Mouse (Mus musculus) ZHBTc4 (cell line): ENCODE measurements around the gene Serpina1b.
"Not testable (repeated sequence)": the region's sequence is repeated elsewhere in the genome, so short reads cannot be mapped to it uniquely, and the experiment has no call there.

Source experiments
- DNase-seq: peaks from one replicate; pipeline ENCODE4 v3.0.0-alpha.2; 2011; ENCODE audit warnings: low read depth, low spot score

The Serpina1b gene

DNA sequence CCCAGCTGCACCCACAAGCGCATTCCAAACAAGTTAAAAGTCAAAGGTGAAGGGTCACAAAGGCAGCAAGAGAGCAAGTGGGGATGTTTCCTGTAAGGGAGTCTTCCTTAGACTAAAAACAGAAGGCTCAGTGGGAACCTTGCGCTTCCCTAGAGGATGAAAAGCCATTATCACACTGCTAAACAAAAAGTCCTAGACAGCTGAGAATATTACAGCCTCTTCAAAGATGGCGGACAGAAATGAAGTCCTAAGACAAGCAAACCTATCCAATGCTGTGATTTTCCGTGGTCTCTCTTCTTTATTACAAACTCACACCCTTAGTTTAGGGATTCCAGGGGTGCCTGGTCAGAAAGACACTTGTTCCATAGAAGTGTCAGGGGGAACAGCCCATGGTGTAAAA is at the start of gene Serpina1b:
TSS of gene Serpina1b (minus strand) at position 101 of the 400 bp plus-strand sequence.
- DNase-seq, result not testable (repeated sequence)

DNA sequence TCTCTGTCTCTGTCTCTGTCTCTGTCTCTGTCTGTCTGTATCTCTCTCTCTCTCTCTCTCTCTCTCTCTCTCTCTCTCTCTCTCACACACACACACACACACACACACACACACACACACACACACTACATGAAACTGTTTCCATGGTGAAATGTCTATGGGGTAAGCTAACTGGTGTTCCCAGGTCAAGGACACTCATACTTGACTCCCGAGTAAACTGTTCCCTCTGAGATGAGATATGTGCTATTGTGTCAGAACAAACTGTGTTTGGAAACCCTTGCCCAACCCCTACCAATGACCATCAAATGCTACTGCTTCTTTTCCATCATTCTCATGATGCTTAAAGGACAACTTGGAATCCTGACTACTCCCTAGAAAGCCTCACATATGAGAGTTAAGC is 36.7 kb upstream of the Serpina1b start:
- DNase-seq, result not testable (repeated sequence)

DNA sequence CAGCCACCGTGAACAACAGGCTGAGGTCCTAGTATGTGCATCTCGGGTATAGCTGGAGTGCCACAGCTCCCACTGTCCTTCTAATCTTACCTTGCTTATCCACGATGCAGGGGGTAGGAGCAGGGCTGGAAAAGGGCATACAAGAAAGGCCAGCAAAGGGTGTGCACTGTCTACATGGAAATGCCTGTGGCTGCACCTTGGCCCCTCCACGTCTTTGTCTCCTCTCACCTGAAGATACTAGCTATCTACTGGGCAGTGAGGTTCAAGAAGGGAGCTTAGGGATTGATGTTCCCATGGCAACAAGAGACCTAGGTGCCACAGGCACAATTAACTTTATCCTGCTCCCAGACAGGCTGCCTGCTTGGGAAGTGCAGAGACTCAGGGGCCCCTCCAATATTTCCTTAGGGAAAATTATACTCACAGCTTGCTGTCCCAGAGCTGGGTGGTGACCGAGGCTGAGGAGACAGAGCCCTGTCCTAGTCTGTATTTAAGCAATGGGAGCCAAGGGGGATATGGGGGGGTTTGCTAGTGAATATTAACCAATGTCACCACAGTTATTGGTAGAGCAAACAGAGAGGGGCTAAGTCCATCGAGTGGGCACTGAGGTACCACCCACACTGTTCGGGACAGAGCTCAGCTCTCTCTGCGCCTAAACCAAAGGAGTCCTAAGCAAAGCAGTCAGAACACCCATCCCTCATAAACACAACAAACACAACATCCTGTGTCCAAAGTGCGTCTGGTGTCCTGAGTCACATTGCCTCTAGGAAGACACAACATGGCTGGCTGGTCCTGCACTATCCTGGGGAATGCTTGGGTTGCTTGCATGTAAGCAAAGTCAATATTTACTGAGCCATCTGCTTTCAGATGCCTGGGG is 33.2 kb upstream of the Serpina1b start, which contains the start of gene Serpina1a:
TSS of gene Serpina1a (minus strand) at position 462 of the 874 bp plus-strand sequence.
- not testable (repeated sequence) for DNase-seq

DNA sequence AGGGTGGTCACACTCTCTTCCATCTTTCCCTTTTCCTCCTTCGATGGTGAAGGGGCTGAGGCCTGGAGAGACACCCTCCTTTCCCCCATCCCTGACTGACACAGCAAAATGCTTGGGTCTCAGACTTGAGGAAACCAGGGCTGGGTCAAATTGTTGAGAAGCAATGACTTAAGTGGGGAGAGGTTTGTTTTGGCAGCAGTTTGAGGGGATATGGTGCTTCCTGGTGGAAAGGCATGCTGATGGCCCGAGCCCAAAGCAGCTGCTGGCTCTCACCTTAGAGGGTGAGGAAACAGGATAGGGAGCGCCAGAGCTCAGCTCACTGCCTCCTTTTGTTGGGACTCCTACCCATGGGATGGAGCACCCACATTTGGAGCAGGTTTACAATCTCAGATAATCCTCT is 30.8 kb upstream of the Serpina1b start:
- DNase-seq, result no peak

DNA sequence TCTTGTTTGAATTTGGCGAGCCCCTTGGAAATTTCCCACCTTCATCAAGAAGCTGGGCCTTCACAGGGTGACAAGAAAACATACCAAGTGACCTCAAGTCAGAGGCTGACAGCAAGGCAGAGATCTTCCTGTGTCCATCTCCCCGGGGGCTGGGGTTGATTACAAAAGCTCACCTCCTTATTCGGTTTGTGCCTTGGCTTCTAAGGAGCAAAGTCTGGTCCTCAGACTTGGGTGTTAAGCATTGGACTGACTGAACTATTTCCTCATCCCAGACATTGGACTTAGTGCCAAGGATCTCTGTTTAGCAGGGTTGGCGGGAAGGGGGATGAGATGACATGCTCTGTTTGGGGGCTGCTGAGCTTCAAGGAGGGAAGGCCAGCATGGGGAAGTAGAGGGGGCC is 30.4 kb upstream of the Serpina1b start:
- DNase-seq, result not testable (repeated sequence)

DNA sequence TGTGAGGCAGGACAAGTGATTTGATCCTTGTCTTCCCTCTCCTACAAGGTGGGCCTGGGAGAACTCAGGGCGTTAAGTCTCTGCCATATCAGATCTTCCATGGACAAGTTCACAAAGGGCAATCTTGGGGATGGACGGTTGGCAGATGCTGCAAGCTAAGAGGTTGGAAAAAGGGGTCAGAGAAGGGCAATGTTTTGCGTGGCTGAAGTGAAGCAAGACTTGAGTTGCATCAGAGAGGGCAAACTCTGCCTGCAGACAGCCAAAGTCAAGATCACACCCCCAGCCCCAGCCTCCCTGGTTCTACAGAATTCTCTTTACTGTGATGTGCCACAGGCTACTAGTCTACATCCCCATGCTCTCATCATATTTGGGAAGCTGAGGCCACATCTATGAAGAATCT is 29.4 kb upstream of the Serpina1b start:
- DNase-seq, result not testable (repeated sequence)

DNA sequence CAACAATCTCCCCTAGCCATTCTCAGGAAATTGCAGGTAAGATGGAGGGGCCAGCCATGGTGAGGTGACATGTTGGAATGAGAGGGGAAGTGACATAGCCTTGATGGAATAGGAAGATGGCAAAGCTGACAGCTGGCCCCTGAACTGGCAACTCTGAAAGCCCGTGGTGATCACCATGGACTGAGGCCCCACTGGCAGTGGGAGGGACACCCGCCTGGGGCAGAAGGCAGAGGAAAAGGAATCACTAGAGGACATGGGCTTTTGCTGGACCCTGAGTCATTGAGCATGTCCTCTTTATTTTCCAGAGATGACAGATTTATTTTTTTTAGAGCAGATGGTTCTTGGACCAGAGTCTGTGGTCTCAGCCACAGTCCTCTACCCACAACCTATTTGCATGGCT is 22.9 kb upstream of the Serpina1b start:
- not testable (repeated sequence) for DNase-seq

DNA sequence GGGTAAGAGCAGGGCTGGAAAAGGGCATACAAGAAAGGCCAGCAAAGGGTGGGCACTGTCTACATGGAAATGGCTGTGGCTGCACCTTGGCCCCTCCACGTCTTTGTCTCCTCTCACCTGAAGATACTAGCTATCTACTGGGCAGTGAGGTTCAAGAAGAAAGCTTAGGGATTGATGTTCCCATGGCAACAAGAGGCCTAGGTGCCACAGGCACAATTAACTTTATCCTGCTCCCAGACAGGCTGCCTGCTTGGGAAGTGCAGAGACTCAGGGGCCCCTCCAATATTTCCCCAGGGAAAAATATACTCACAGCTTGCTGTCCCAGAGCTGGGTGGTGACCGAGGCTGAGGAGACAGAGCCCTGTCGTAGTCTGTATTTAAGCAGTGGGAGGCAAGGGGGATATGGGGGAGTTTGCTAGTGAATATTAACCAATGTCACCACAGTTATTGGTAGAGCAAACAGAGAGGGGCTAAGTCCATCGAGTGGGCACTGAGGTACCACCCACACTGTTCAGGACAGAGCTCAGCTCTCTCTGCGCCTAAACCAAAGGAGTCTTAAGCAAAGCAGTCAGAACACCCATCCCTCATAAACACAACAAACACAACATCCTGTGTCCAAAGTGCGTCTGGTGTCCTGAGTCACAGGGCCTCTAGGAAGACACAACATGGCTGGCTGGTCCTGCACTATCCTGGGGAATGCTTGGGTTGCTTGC is 2.4 kb downstream of the Serpina1b start:
- DNase-seq, result not testable (repeated sequence)

DNA sequence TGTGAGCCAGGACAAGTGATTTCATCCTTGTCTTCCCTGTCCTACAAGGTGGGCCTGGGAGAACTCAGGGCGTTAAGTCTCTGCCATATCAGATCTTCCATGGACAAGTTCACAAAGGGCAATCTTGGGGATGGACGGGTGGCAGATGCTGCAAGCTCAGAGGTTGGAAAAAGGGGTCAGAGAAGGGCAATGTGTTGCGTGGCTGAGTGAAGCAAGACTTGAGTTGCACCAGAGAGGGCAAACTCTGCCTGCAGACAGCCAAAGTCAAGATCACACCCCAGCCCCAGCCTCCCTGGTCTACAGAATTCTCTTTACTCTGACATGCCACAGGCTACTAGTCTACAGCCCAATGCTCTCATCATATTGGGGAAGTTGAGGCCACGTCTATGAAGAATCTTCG is 6.3 kb downstream of the Serpina1b start:
- DNase-seq, result not testable (repeated sequence)

DNA sequence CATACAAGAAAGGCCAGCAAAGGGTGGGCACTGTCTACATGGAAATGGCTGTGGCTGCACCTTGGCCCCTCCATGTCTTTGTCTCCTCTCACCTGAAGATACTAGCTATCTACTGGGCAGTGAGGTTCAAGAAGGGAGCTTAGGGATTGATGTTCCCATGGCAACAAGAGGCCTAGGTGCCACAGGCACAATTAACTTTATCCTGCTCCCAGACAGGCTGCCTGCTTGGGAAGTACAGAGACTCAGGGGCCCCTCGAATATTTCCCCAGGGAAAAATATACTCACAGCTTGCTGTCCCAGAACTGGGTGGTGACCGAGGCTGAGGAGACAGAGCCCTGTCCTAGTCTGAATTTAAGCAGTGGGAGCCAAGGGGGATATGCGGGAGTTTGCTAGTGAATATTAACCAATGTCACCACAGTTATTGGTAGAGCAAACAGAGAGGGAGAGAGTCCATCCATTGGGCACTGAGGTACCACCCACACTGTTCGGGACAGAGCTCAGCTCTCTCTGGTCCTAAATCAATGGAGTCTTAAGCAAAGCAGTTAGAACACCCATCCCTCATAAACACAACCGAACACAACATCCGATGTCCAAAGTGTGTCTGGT is 56.8 kb downstream of the Serpina1b start, which contains the start of gene Serpina1d:
TSS of gene Serpina1d (minus strand) at position 347 of the 606 bp plus-strand sequence.
- not testable (repeated sequence) for DNase-seq

DNA sequence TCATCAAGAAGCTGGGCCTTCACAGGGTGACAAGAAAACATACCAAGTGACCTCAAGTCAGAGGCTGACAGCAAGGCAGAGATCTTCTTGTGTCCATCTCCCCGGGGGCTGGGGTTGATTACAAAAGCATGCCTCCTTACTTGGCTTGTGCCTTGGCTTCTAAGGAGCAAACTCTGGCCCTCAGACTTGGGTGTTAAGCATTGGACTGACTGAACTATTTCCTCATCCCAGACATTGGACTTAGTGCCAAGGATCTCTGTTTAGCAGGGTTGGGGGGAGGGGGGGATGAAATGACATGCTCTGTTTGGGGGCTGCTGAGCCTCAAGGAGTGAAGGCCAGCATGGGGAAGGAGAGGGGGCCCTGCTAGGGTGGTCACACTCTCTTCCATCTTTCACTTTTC is 59.6 kb downstream of the Serpina1b start:
- not testable (repeated sequence) for DNase-seq

DNA sequence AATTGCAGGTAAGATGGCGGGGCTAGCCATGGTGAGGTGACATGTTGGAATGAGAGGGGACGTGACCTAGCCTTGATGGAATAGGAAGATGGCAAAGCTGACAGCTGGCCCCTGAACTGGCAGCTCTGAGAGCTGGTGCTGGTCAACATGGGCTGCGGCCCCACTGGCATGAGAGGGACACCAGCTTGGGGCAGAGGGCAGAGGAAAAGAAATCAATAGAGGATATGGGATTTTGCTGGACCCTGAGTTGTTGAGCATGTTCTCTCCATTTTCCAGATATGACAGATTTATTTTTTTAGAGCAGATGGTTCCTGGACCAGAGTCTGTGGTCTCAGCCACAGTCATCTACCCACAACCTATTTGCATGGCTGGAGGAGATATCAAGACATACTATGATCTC is 67.1 kb downstream of the Serpina1b start:
- not testable (repeated sequence) for DNase-seq

DNA sequence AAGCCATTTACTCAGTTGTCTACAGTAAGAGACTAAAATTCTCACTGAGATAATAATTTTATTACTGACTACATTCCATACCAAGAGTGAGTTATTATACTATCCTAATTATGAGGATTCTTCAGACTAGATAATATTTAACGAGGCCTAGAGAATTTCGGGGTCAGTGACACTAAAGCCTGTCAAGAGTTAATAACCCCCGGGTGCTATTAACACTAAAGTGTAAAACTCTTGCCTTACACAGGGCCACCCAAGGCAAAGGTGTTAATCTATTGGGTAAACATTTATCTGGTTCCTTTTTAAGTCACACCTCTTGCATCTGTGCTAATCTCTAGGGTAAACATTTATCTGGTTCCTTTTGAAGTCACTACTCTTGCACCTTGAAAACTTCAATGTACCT is 69.9 kb downstream of the Serpina1b start:
- not testable (repeated sequence) for DNase-seq

DNA sequence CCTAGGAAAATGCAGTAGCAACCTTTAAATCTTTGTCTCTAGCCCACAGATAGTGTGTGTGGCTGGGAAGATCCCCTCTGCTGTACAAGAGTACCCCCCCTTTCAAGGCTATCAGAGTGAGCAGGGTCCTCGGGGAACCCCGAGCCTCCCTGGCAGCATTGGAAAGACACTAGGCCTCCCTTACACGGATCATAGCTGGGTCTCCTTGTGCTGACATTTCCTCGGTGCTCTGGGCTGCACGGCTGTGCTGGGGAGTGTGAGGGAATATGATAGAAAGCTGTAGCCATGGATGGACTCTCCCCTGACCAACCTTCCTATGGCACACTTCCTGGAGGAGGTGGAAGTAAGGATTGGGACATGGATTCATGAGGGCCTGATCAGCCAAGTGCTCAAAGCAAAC is 84.2 kb downstream of the Serpina1b start:
- DNase-seq, result not testable (repeated sequence)

DNA sequence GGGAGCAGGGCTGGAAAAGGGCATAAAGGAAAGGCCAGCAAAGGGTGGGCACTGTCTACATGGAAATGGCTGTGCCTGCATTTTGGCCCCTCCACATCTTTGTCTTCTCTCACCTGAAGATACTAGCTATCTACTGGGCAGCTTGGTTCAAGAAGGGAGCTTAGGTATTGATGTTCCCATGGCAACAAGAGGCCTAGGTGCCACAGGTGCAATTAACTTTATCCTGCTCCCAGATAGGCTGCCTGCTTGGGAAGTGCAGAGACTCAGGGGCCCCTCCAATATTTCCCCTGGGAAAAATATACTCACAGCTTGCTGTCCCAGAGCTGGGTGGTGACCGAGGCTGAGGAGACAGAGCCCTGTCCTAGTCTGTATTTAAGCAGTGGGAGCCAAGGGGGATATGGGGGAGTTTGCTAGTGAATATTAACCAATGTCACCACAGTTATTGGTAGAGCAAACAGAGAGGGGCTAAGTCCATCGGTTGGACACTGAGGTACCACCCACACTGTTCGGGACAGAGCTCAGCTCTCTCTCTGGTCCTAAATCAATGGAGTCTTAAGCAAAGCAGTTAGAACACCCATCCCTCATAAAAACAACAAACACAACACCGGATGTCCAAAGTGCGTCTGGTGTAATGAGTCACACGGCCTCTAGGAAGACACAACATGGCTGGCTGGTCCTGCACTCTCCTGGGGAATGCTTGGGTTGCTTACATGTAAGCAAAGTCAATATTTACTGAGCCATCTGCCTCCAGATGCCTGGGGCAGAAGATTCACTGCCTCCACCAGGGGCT is 92.2 kb downstream of the Serpina1b start:
- not testable (repeated sequence) for DNase-seq

DNA sequence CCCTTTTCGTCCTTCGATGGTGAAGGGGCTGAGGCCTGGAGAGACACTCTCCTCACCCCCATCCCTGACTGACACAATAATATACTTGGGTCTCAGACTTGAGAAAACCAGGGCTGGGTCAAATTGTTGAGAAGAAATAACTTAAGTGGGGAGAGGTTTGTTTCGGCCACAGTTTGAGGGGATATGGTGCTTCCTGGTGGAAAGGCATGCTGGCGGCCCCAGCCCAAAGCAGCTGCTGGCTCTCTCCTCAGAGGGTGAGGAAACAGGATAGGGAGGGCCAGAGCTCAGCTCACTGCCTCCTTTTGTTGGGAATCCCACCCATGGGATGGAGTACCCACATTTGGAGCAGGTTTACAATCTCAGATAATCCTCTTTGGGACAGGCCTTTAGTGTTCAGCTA is 94.6 kb downstream of the Serpina1b start:
- DNase-seq, result not testable (repeated sequence)

DNA sequence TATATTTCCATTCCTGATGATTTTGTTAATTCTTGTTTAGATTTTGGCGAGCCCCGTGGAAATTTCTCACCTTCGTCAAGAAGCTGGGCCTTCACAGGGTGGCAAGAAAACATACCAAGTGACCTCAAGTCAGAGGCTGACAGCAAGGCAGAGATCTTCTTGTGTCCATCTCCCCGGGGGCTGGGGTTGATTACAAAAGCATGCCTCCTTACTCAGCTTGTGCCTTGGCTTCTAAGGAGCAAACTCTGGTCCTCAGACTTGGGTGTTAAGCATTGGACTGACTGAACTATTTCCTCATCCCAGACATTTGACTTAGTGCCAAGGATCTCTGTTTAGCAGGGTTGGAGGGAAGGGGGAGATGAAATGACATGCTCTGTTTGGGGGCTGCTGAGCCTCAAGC is 95.1 kb downstream of the Serpina1b start:
- DNase-seq, result not testable (repeated sequence)

DNA sequence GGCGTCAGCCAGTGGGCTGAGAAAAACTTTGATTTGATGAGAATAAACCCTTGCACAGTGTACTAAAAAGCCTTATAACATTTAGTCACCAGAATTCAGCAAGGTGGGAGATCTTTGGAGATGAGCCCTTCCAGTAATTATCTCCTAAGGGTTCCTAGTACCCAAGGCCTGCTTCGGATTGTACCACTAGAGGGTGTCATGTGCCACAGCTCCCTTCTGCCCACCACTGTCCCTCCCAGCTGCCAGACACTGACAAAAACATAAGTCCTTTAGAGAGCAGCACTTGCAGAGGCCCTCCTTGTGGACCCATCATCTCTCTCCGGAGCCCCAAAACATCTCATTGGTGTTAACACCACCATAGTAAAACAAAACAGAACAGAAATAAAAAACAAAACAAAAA is 118.6 kb downstream of the Serpina1b start:
- DNase-seq, result peak; percentile 14

DNA sequence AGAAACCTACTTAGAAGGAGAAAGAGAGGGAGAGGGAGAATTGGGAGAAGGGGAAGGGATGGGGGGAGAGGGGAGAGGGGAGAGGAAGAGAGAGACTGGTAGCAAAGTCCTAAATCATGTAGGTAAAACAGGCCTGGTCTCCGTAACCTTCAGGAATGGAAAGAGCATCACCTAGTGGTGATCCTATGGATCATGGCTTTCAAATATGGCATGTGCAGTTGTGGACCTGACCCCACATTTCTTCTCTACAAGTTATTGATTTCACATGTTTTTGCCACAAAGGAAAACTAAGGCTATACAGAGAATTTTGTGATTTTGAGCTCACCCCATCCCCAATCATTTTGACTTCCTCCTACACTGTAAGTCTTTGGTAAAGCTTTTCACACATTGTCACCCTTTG is 119.8 kb downstream of the Serpina1b start:
- DNase-seq, result no peak

DNA sequence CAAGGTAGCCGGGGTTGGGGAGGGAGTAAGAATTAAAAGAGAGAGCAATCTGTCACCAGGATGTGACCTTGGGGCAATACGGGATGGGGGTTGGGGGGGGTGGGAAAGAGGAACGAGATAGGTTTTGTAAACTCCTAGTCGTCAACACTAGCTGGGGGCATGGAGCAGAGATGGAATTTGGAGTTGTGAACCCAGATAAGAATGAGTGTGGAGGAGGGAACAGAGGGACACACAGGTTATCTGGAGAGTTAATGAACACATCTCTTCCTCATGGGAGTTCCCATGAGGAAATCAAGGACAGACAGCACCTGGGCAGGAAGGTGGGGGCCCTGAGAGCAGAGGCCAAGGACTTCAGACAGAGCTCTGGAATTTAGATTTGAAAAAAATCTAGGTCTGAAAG is 124.1 kb downstream of the Serpina1b start:
- DNase-seq, result no peak

DNA sequence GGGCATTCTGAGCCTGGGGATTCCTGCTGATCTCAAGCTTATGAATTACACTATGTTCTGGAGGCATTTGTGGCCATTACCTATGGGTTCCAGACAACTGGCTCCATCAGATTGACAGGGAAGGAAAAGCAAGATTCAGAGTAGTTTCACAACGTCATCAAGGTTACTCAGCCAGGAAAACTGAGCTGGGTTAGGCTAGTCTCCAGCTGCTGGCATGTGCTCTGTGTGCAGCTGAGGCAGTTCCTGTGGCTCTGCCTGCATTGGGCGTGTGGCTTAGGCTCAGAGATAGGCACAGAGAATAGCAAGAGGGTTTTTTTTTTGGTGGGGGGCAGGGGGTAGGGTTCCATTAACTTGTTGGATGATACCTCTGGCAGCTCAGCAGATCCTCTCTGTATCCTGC is 124.6 kb downstream of the Serpina1b start:
- no peak for DNase-seq
